Mouse (Mus musculus): ENCODE measurements around the gene Tmem63a. TPM values are rescaled to one million over a fixed set of nuclear protein-coding genes. Genes with fewer than 3 reads are reported as not detected.
A peak's percentile ranks its signal among the peaks of the same experiment; 100 is the strongest.
"Not testable (repeated sequence)": the region's sequence is repeated elsewhere in the genome, so short reads cannot be mapped to it uniquely, and the experiment has no call there.

Gene Tmem63a
- 7.7 and 8.6 TPM in 2 replicates for polyA plus RNA-seq (2015; fragmentation: Nextera tagmentation; extraction: Ambion mirVana)

GRCm38 (mm10) chr1:180942166-180943031 is at the start of gene Tmem63a:
Gene Tmem63a, plus strand, starts transcription at chr1:180942344.
- WGBS, result under 1% methylated on average over 73 of the region's 73 CpGs
- H3K4me1 ChIP-seq, result peaks cover 54% of the 10 kb centered on the region
- peaks cover 13% of the 10 kb centered on the region for H3K27me3 ChIP-seq (replicated peaks)
- H3K4me2 ChIP-seq, result peak within 1 kb of the TSS; percentile 84
- peaks cover 9% of the 10 kb centered on the region for H3K36me3 ChIP-seq
- H3K27ac ChIP-seq (replicated peaks), result peak within 1 kb of the TSS; percentile 86
- H3K9me3 ChIP-seq, result no peaks in the 10 kb centered on the region
- H3K9ac ChIP-seq, result peak within 1 kb of the TSS; percentile 92
- peak; percentile 37; the same call in 1 of the 2 replicates for ATAC-seq (ENCODE audit: extremely low read depth, insufficient number of reproducible peaks, low FRiP score, low TSS enrichment)
- H3K4me3 ChIP-seq, result peak within 1 kb of the TSS; percentile 88

- 35% methylated on average over 10 of the region's 10 CpGs for WGBS
- Histone ChIP-seq H3K36me3 (no peaks in the 10 kb centered on the region), H3K9ac (no peak within 1 kb of the TSS), H3K4me2 (peak within 1 kb of the TSS; percentile 63; the same call in 1 of the 2 replicates), H3K4me3 (no peak within 1 kb of the TSS), H3K9me3 (no peaks in the 10 kb centered on the region), H3K4me1 (peaks cover 27% of the 10 kb centered on the region), H3K27ac (replicated peaks) (no peak within 1 kb of the TSS), H3K27me3 (replicated peaks) (peaks cover 53% of the 10 kb centered on the region)
- ATAC-seq (ENCODE audit: extremely low read depth, insufficient number of reproducible peaks, low FRiP score, low TSS enrichment), result no peak
Observed at GRCm38 (mm10) chr1:180892808-180893207, 49.3 kb upstream of the Tmem63a start, which contains the start of gene Lefty2. Gene Lefty2, plus strand, starts transcription at chr1:180893108.

- Histone ChIP-seq H3K4me2 (peak overlapping the region; percentile 63), H3K27me3 (replicated peaks) (peaks cover 50% of the 10 kb centered on the region), H3K4me1 (peaks cover 13% of the 10 kb centered on the region), H3K4me3 (peak overlapping the region; percentile 38)
- WGBS, result 4% methylated on average over 46 of the region's 51 CpGs
- H3K9ac ChIP-seq; H3K9me3 ChIP-seq; H3K27ac ChIP-seq (replicated peaks); ATAC-seq (ENCODE audit: extremely low read depth, insufficient number of reproducible peaks, low FRiP score, low TSS enrichment); H3K36me3 ChIP-seq: not testable (repeated sequence)
Observed at GRCm38 (mm10) chr1:180894088-180894987, 47.8 kb upstream of the Tmem63a start.

- Histone ChIP-seq H3K9me3 (no peaks in the 10 kb centered on the region), H3K4me3 (no peak overlapping the region), H3K4me2 (no peak overlapping the region), H3K4me1 (peaks cover 20% of the 10 kb centered on the region), H3K9ac (0 out of 2 replicates have a peak overlapping the region, but pooled peaks have one; percentile 24), H3K36me3 (peaks cover 6% of the 10 kb centered on the region), H3K27me3 (replicated peaks) (0 out of 2 replicates have a peak, but pooled peaks cover 5% of the 10 kb centered on the region), H3K27ac (replicated peaks) (no peak overlapping the region)
- no peak for ATAC-seq (ENCODE audit: extremely low read depth, insufficient number of reproducible peaks, low FRiP score, low TSS enrichment)
- 2% methylated on average over 4 of the region's 4 CpGs for WGBS
Observed at GRCm38 (mm10) chr1:180901107-180901506, 41.0 kb upstream of the Tmem63a start.

GRCm38 (mm10) chr1:180902915-180903314 is 39.2 kb upstream of the Tmem63a start:
- H3K27me3 ChIP-seq (replicated peaks), result 0 out of 2 replicates have a peak, but pooled peaks cover under 1% of the 10 kb centered on the region
- H3K9ac ChIP-seq, result no peak overlapping the region
- no peak overlapping the region for H3K4me3 ChIP-seq
- peaks cover 20% of the 10 kb centered on the region for H3K4me1 ChIP-seq
- H3K36me3 ChIP-seq, result peaks cover 24% of the 10 kb centered on the region
- peak; percentile 51 for ATAC-seq (ENCODE audit: extremely low read depth, insufficient number of reproducible peaks, low FRiP score, low TSS enrichment)
- H3K4me2 ChIP-seq, result peak overlapping the region; percentile 96
- H3K27ac ChIP-seq (replicated peaks), result no peak overlapping the region
- WGBS, result 16% methylated on average over 5 of the region's 5 CpGs
- no peaks in the 10 kb centered on the region for H3K9me3 ChIP-seq

- 33% methylated on average over 10 of the region's 10 CpGs for whole genome bisulfite sequencing
- peaks cover 20% of the 10 kb centered on the region for H3K4me1 ChIP-seq
- peak overlapping the region; percentile 96 for H3K4me2 ChIP-seq
- H3K27me3 ChIP-seq (replicated peaks), result no peaks in the 10 kb centered on the region
- H3K9ac ChIP-seq, result peak overlapping the region; percentile 95
- no peak for ATAC-seq (ENCODE audit: extremely low read depth, insufficient number of reproducible peaks, low FRiP score, low TSS enrichment)
- peak overlapping the region; percentile 82 for H3K27ac ChIP-seq (replicated peaks)
- peaks cover 31% of the 10 kb centered on the region for H3K36me3 ChIP-seq
- H3K4me3 ChIP-seq, result peak overlapping the region; percentile 94
- no peaks in the 10 kb centered on the region for H3K9me3 ChIP-seq
Observed at GRCm38 (mm10) chr1:180903666-180904038, 38.5 kb upstream of the Tmem63a start.

- under 1% methylated on average over 52 of the region's 52 CpGs for WGBS
- H3K9ac ChIP-seq, result peak within 1 kb of the TSS; percentile 95
- peaks cover 36% of the 10 kb centered on the region for H3K36me3 ChIP-seq
- H3K4me1 ChIP-seq, result peaks cover 20% of the 10 kb centered on the region
- ATAC-seq (ENCODE audit: extremely low read depth, insufficient number of reproducible peaks, low FRiP score, low TSS enrichment), result peak; percentile 95
- H3K9me3 ChIP-seq, result no peaks in the 10 kb centered on the region
- no peaks in the 10 kb centered on the region for H3K27me3 ChIP-seq (replicated peaks)
- peak within 1 kb of the TSS; percentile 94 for H3K4me3 ChIP-seq
- H3K4me2 ChIP-seq, result peak within 1 kb of the TSS; percentile 96
- peak within 1 kb of the TSS; percentile 84 for H3K27ac ChIP-seq (replicated peaks)
Observed at GRCm38 (mm10) chr1:180904039-180904814, 37.9 kb upstream of the Tmem63a start, which contains the start of gene Pycr2. Gene Pycr2, plus strand, starts transcription at chr1:180904293.

GRCm38 (mm10) chr1:180904815-180905080 is 37.4 kb upstream of the Tmem63a start:
- H3K4me3 ChIP-seq, result peak overlapping the region; percentile 94
- H3K36me3 ChIP-seq, result peaks cover 36% of the 10 kb centered on the region
- peak overlapping the region; percentile 84 for H3K27ac ChIP-seq (replicated peaks)
- H3K9me3 ChIP-seq, result no peaks in the 10 kb centered on the region
- no peak for ATAC-seq (ENCODE audit: extremely low read depth, insufficient number of reproducible peaks, low FRiP score, low TSS enrichment)
- 3% methylated on average over 5 of the region's 5 CpGs for WGBS
- peak overlapping the region; percentile 95 for H3K9ac ChIP-seq
- peaks cover 20% of the 10 kb centered on the region for H3K4me1 ChIP-seq
- peak overlapping the region; percentile 96 for H3K4me2 ChIP-seq
- no peaks in the 10 kb centered on the region for H3K27me3 ChIP-seq (replicated peaks)

- Histone ChIP-seq H3K9me3 (no peaks in the 10 kb centered on the region), H3K4me3 (peak overlapping the region; percentile 94), H3K4me1 (peaks cover 20% of the 10 kb centered on the region), H3K27me3 (replicated peaks) (no peaks in the 10 kb centered on the region), H3K27ac (replicated peaks) (no peak overlapping the region), H3K4me2 (peak overlapping the region; percentile 96), H3K36me3 (peaks cover 36% of the 10 kb centered on the region), H3K9ac (peak overlapping the region; percentile 95)
- no peak for ATAC-seq (ENCODE audit: extremely low read depth, insufficient number of reproducible peaks, low FRiP score, low TSS enrichment)
- 59% methylated on average over 6 of the region's 6 CpGs for WGBS
Observed at GRCm38 (mm10) chr1:180905307-180905706, 36.8 kb upstream of the Tmem63a start.

GRCm38 (mm10) chr1:180905876-180906275 is 36.3 kb upstream of the Tmem63a start:
- peak overlapping the region; percentile 95 for H3K9ac ChIP-seq

More at GRCm38 (mm10) chr1:180905876-180906275, 36.3 kb upstream of the Tmem63a start:
- Histone ChIP-seq H3K4me2 (peak overlapping the region; percentile 96), H3K4me3 (peak overlapping the region; percentile 94), H3K27ac (replicated peaks) (no peak overlapping the region), H3K36me3 (peaks cover 36% of the 10 kb centered on the region), H3K27me3 (replicated peaks) (no peaks in the 10 kb centered on the region), H3K9me3 (no peaks in the 10 kb centered on the region), H3K4me1 (peaks cover 20% of the 10 kb centered on the region)
- 88% methylated on average over 17 of the region's 17 CpGs for WGBS
- no peak for ATAC-seq (ENCODE audit: extremely low read depth, insufficient number of reproducible peaks, low FRiP score, low TSS enrichment)
